Mouse (Mus musculus): ENCODE measurements around the gene Rac3.

DNA sequence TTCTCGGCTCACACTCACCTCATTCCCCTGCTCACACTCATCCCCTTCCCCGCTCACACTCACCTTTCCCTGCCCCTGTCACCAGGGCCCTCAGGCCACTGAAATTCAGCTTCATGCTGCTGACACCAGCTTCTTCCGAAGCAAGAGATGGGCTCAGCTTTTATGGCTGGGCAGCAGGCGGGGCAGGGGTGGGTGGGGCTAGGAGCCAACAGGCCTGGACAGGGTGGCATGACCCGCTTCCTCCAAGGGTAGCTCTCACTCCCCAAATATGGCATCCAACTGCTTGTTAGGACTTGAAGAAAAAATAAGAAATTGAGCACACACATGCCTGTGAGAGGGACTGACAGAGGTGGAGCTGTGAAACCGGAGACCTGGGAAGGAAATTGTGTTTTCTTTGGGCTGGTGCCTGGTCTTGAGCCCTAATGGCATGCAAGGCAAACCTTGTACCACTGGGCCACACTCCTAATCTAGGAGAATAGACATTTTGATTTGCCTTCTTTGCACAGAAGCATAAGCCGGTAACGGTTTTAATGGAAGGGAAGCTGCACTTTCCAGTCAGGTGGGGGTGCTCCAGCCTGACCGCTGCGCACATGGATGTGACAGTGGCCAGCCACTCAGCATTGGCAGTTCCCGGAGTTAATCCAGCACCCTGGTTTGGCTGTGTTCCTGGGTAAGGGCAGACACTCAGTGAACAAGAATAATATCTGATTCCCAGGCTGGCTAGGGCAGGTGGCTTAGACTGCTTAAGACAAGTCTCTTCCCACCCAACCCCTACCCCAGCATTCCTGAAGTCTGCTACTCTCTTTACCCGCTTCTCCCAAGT lies 10.8 kb downstream of the Rac3 start, which contains the start of gene Cbr2:
- no peak for TF ChIP-seq CTCF (IDR thresholded peaks at IDR 0.05; ENCODE audit: control insufficient read depth, insufficient read depth, low read length)
- no peak for TF ChIP-seq POLR2A (IDR thresholded peaks at IDR 0.05; ENCODE audit: borderline replicate concordance, control insufficient read depth, low read depth, low read length)

All from bone marrow, adult 2 months (tissue).